Mouse (Mus musculus) left cerebral cortex, adult 11 months (tissue): Measurements from ENCODE around the gene Tubb2b.
"Not testable (repeated sequence)": the region's sequence is repeated elsewhere in the genome, so short reads cannot be mapped to it uniquely, and the experiment has no call there.

Experiments
- DNase-seq: peaks from one replicate; pipeline ENCODE4 v3.0.0; 2022; ENCODE audit warnings: low spot score

Tubb2b gene

GRCm38 (mm10) chr13:34106999-34107398, 23.3 kb downstream of the Tubb2b start:
- no peak for DNase-seq

GRCm38 (mm10) chr13:34106256-34106655, 24.0 kb downstream of the Tubb2b start:
- DNase-seq: no peak

- no peak for DNase-seq
Measured at GRCm38 (mm10) chr13:34105364-34105763, 24.9 kb downstream of the Tubb2b start.

- no peak for DNase-seq
Measured at GRCm38 (mm10) chr13:34101908-34102307, 28.4 kb downstream of the Tubb2b start.

GRCm38 (mm10) chr13:34101247-34101646, 29.0 kb downstream of the Tubb2b start:
- DNase-seq: no peak

GRCm38 (mm10) chr13:34100733-34101132, 29.5 kb downstream of the Tubb2b start:
- no peak for DNase-seq

- DNase-seq: no peak
Measured at GRCm38 (mm10) chr13:34097086-34097485, 33.2 kb downstream of the Tubb2b start.

- DNase-seq: no peak
Measured at GRCm38 (mm10) chr13:34096455-34096854, 33.8 kb downstream of the Tubb2b start.

GRCm38 (mm10) chr13:34095542-34096435, 34.5 kb downstream of the Tubb2b start:
- peak; percentile 86 for DNase-seq

GRCm38 (mm10) chr13:34089358-34089757, 40.9 kb downstream of the Tubb2b start:
- DNase-seq: no peak

GRCm38 (mm10) chr13:34088871-34089288, 41.4 kb downstream of the Tubb2b start:
- no peak for DNase-seq

- DNase-seq: not testable (repeated sequence)
Measured at GRCm38 (mm10) chr13:34088201-34088649, 42.0 kb downstream of the Tubb2b start.

- DNase-seq: no peak
Measured at GRCm38 (mm10) chr13:34087052-34087812, 43.0 kb downstream of the Tubb2b start.

GRCm38 (mm10) chr13:34084026-34084750, 46.1 kb downstream of the Tubb2b start:
- DNase-seq: no peak

GRCm38 (mm10) chr13:34081926-34082325, 48.3 kb downstream of the Tubb2b start:
- no peak for DNase-seq

GRCm38 (mm10) chr13:34079801-34080200, 50.5 kb downstream of the Tubb2b start:
- no peak for DNase-seq

GRCm38 (mm10) chr13:34078500-34079280, 51.6 kb downstream of the Tubb2b start:
- DNase-seq: no peak

GRCm38 (mm10) chr13:34077492-34078271, 52.6 kb downstream of the Tubb2b start, which contains the start of gene Tubb2a:
Gene Tubb2a, minus strand, starts transcription at chr13:34078007.
- peak; percentile 85 for DNase-seq
